Mouse (Mus musculus): Measurements from ENCODE around the gene Fam241a.
A peak's percentile ranks its signal among the peaks of the same experiment; 100 is the strongest.

Fam241a gene

GRCm38 (mm10) chr3:127835594-127835993 is 60.5 kb downstream of the Fam241a start:
- no peak for DNase-seq (ENCODE audit: low read depth, low spot score)
- H3K36me3 ChIP-seq (ENCODE audit: control insufficient read depth, insufficient read depth, low read length, poor library complexity, severe bottlenecking): no peaks in the 10 kb centered on the region
- no peaks in the 10 kb centered on the region for H3K27me3 ChIP-seq (ENCODE audit: control insufficient read depth, insufficient read depth, low read length, poor library complexity, severe bottlenecking)

DNA sequence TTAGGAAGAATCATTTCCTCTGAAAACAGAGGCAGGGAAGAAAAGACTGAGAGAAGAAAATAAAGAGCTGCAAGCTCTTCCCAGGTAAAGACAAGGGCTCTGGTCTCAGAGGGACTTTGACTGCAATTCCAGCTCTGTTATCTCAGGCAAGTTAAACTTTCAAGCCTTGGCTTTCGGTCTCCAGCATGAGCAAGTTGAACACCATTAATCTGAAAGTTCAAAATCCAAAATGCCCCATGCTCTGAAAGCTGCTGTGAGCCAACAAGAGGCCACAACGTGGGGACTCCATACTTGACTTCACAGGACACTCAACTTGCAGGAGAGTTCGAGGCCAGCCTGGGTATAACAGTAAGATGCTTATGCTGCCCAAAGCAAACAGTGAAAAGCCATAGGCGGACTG is 62.1 kb downstream of the Fam241a start:
- Histone ChIP-seq H3K27me3 (ENCODE audit: control insufficient read depth, insufficient read depth, low read length, poor library complexity, severe bottlenecking) (no peaks in the 10 kb centered on the region), H3K36me3 (ENCODE audit: control insufficient read depth, insufficient read depth, low read length, poor library complexity, severe bottlenecking) (no peaks in the 10 kb centered on the region)
- no peak for DNase-seq (ENCODE audit: low read depth, low spot score)

- no peak for DNase-seq (ENCODE audit: low read depth, low spot score)
- Histone ChIP-seq H3K27me3 (ENCODE audit: control insufficient read depth, insufficient read depth, low read length, poor library complexity, severe bottlenecking) (no peaks in the 10 kb centered on the region), H3K36me3 (ENCODE audit: control insufficient read depth, insufficient read depth, low read length, poor library complexity, severe bottlenecking) (no peaks in the 10 kb centered on the region)
Observed at GRCm38 (mm10) chr3:127831079-127831478, 65.0 kb downstream of the Fam241a start.

DNA sequence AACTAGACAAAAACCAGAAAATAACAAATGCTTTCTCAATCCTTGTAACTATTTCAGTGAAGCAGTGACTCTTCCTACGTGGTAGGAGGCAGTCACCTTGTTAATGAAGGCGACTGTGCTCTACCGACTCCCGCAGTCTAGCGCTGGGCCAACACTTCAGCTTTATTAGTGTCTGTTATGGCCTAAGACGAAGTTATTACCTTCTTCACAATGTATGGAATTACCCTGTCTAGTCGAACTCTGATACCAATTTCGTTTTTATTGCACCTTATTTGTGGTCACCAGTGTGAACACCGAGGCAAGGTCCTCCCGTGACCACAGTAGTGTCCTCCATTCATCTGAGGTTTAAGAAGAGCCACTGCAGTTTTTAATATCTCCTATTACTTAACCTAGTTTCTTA is 65.9 kb downstream of the Fam241a start:
- DNase-seq (ENCODE audit: low read depth, low spot score): no peak

DNA sequence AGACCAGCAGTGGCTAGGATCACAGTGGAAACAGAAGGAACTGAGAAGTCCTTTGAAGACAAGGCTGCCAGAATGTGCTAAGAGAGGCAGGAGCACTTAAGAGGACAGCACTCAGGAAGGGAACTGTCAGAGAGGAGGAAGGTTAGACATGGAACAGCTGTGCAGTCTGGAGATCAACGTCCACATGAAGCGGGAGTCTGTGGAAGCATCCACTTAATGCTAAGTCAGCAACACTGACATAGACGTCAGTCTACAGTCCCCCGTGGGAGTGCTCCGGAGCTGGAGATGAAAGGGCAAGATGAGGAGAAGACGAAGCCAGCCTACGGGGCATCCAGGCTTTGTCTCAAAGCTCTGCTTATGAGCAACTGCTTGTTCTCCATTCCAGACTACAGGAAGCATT is 69.0 kb downstream of the Fam241a start:
- Histone ChIP-seq H3K27me3 (ENCODE audit: control insufficient read depth, insufficient read depth, low read length, poor library complexity, severe bottlenecking) (no peaks in the 10 kb centered on the region), H3K36me3 (ENCODE audit: control insufficient read depth, insufficient read depth, low read length, poor library complexity, severe bottlenecking) (peaks cover 2% of the 10 kb centered on the region; the same call in 1 of the 2 replicates)
- DNase-seq (ENCODE audit: low read depth, low spot score): no peak

More for the DNA sequence above, 65.9 kb downstream of the Fam241a start:
- Histone ChIP-seq H3K36me3 (ENCODE audit: control insufficient read depth, insufficient read depth, low read length, poor library complexity, severe bottlenecking) (no peaks in the 10 kb centered on the region), H3K27me3 (ENCODE audit: control insufficient read depth, insufficient read depth, low read length, poor library complexity, severe bottlenecking) (no peaks in the 10 kb centered on the region)

DNA sequence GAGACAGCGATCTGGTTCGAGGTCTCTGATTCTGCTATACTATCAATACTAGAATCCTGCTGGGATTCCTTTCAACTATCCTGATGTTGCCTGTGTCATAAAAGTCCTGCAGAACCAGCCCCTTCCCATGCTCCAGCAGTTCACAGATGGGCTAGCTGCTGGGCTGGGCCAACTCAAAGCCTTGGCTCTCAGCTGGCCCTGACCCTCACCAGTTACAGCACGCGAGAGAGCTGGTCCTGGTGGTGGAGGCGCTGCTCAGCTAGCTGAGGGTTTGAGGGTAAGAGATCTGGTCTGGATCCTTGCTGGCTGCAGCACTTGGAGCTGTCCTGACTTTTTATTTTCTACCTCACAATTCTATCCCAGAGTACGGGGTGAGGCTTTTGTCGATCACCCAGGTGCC is 69.6 kb downstream of the Fam241a start:
- Histone ChIP-seq H3K36me3 (ENCODE audit: control insufficient read depth, insufficient read depth, low read length, poor library complexity, severe bottlenecking) (peaks cover 3% of the 10 kb centered on the region; the same call in 1 of the 2 replicates), H3K27me3 (ENCODE audit: control insufficient read depth, insufficient read depth, low read length, poor library complexity, severe bottlenecking) (no peaks in the 10 kb centered on the region)
- no peak for DNase-seq (ENCODE audit: low read depth, low spot score)

DNA sequence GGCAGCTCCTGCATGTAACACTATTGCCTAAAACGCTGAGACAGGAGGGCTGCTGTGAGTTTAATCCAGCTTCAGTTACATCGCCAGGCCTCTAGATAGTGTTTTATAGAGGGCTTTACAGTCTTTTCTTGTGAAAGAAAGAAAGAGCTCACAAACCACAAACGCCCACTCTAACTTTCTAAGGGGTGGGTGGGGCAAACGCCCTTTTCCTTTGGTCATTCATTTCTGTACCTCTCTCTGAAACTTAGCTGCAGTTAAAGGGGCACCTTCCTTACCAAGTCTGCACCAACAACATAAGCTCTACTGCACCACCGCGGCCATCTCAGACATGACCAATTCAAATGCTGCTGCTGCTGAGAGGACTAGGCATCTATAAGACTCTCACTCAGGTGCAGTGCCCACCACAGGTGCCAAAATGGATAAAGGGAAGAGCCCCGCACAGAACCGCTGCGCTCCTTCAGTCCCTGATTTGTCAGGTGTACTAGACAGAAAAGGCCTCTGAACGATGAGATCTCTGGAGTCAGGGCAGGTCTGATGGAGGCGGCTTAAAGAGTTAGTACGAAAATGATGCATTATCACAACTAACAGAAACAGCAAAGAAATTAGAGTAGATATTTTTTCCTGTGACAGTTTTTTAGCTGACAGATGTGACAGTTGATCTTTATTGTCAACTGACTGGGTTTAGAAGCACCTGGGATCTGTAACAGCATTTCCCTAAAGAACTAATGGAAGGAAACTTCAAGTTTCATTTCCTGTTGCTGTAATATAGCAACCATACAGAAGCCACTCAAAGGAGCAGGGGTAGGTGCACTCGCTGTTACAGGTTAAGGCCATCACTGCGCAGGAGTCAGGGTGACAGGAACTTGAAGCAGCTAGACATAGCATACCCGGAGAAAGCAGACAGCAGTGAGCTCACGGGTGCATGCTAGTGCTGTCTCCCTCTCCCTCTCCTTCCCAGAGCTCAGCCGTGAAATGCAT is 71.9 kb downstream of the Fam241a start:
- Histone ChIP-seq H3K27me3 (ENCODE audit: control insufficient read depth, insufficient read depth, low read length, poor library complexity, severe bottlenecking) (no peaks in the 10 kb centered on the region), H3K36me3 (ENCODE audit: control insufficient read depth, insufficient read depth, low read length, poor library complexity, severe bottlenecking) (peaks cover 7% of the 10 kb centered on the region)
- peak; percentile 75 for DNase-seq (ENCODE audit: low read depth, low spot score)

DNA sequence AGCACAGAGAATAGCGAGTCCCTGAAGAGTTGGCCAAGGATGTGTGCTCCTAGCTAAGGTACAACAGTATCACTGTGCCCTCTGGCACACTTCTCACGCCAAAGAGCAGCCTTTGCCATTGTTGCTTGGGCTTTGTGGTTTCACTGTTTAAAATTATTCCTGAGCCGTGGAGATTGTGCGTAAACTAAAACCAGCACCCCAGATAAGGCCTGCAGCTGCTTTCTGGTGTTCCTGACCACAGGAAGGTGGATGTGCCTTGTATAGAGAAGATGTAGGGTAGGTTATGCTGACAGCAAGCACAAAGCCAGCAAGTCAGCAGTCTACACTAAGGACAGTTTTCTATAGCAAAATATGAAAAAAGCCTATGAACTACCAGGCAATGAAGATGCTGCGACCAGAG is 74.9 kb downstream of the Fam241a start:
- no peaks in the 10 kb centered on the region for H3K27me3 ChIP-seq (ENCODE audit: control insufficient read depth, insufficient read depth, low read length, poor library complexity, severe bottlenecking)
- H3K36me3 ChIP-seq (ENCODE audit: control insufficient read depth, insufficient read depth, low read length, poor library complexity, severe bottlenecking): peaks cover 7% of the 10 kb centered on the region
- DNase-seq (ENCODE audit: low read depth, low spot score): no peak

DNA sequence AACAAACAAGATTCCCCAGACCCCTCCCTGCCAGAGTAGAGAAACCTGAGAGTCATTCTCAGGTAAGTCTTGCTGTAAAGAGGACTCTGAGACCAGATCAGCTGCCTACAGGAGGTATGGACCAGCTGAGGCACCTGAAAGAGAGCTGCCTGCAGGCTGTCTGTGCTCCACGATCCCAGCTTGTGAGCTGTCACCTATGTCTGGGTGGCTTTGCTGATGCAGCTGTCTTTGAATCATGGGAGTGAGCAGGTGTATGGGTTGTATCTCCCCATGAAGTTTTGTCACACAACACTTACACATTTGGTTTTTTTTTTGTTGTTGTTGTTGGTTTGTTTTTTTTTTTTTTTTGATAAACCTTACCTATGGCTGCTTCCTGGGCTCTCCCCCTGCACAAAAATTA is 75.7 kb downstream of the Fam241a start:
- H3K36me3 ChIP-seq (ENCODE audit: control insufficient read depth, insufficient read depth, low read length, poor library complexity, severe bottlenecking): peaks cover 7% of the 10 kb centered on the region
- DNase-seq (ENCODE audit: low read depth, low spot score): no peak
- no peaks in the 10 kb centered on the region for H3K27me3 ChIP-seq (ENCODE audit: control insufficient read depth, insufficient read depth, low read length, poor library complexity, severe bottlenecking)
